Mouse (Mus musculus): Measurements from ENCODE around the gene Lysmd4. TPM values are rescaled to one million over a fixed set of nuclear protein-coding genes. Genes with fewer than 3 reads are reported as not detected.

The Lysmd4 gene
- polyA plus RNA-seq, 1 experiment from 2014 or later = 18.2 TPM

GRCm38 (mm10) chr7:67213589-67213988 lies 8.8 kb upstream of the Lysmd4 start:
- H3K9me3 ChIP-seq = no peaks in the 10 kb centered on the region
- 80% methylated on average over 1 of the region's 1 CpGs for WGBS
- H3K27me3 ChIP-seq = no peaks in the 10 kb centered on the region
- no peak overlapping the region for H3K4me2 ChIP-seq
- H3K36me3 ChIP-seq (replicated peaks) = no peaks in the 10 kb centered on the region
- no peak overlapping the region for H3K4me3 ChIP-seq (replicated peaks)
- H3K9ac ChIP-seq = no peak overlapping the region
- H3K4me1 ChIP-seq = no peaks in the 10 kb centered on the region
- no peak overlapping the region for H3K27ac ChIP-seq
- no peak for ATAC-seq (ENCODE audit: low FRiP score)

- H3K9me3 ChIP-seq = no peaks in the 10 kb centered on the region
- no peaks in the 10 kb centered on the region for H3K36me3 ChIP-seq (replicated peaks)
- H3K4me1 ChIP-seq = no peaks in the 10 kb centered on the region
- no peaks in the 10 kb centered on the region for H3K27me3 ChIP-seq
- H3K4me2 ChIP-seq = no peak overlapping the region
- ATAC-seq (ENCODE audit: low FRiP score) = no peak
- 87% methylated on average over 6 of the region's 6 CpGs for WGBS
- no peak overlapping the region for H3K4me3 ChIP-seq (replicated peaks)
- no peak overlapping the region for H3K27ac ChIP-seq
- H3K9ac ChIP-seq = no peak overlapping the region
Observed at GRCm38 (mm10) chr7:67216351-67216750, 6.0 kb upstream of the Lysmd4 start.

DNA sequence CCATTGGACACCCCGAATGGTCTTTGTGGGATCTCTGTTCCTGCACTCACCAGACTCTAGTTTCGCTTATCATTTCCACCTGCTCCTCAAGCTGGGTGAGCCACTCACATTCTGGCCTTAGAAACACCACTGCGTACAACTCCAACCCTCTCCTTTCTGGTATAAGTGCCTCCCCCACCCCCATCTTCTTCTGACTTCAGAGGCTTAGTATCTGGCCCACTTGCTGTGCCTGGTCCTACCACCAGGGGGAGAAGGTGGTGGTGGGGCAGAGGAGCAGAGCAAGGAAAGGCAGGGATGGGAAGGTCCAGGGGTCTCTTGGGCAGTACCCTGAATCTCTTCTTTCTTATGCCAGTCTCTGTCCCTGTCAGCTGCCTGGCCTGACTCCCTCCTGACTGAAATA lies 5.3 kb upstream of the Lysmd4 start:
- no peak for ATAC-seq (ENCODE audit: low FRiP score)
- H3K4me1 ChIP-seq = 0 out of 2 replicates have a peak, but pooled peaks cover 3% of the 10 kb centered on the region
- no peak overlapping the region for H3K27ac ChIP-seq
- WGBS = 68% methylated on average over 3 of the region's 3 CpGs
- H3K9me3 ChIP-seq = no peaks in the 10 kb centered on the region
- no peak overlapping the region for H3K4me2 ChIP-seq
- no peaks in the 10 kb centered on the region for H3K36me3 ChIP-seq (replicated peaks)
- no peak overlapping the region for H3K4me3 ChIP-seq (replicated peaks)
- H3K9ac ChIP-seq = no peak overlapping the region
- no peaks in the 10 kb centered on the region for H3K27me3 ChIP-seq

DNA sequence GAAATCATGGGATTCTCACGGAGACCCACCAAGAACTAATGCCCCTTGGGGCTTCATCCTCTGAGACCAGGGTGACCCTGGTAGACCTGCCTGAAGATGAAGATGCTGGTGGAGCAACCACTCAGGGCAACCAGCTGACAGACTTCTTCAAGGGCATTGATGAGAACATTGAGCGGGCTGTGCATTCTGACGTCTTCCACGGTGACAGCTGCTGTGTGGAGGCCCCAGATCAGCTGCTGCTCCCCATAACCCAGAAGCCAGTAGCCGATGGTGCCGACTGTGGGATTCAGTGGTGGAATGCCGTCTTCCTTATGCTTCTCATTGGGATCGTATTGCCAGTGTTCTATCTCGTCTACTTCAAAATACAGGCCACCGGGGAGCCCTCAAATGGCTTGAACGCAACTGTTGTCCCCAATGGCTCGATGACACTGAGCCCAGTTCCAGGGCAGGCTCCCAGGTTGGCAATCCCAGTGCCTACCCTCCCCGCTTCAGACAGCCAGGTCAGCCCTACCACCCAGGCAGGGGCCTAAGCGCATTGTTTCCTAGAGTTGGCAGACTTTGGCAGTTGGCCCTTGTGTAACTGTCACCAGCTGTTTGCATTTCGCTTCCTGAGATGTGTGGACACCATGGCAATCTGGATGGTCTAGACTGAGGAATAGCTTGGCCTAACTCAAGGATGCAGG lies 3.7 kb downstream of the Lysmd4 start:
- Histone ChIP-seq H3K27me3 (no peaks in the 10 kb centered on the region), H3K4me3 (replicated peaks) (no peak overlapping the region), H3K36me3 (replicated peaks) (peaks cover 24% of the 10 kb centered on the region), H3K4me1 (peaks cover 21% of the 10 kb centered on the region), H3K9ac (no peak overlapping the region), H3K4me2 (no peak overlapping the region), H3K27ac (no peak overlapping the region), H3K9me3 (no peaks in the 10 kb centered on the region)
- no peak for ATAC-seq (ENCODE audit: low FRiP score)
- WGBS = 92% methylated on average over 15 of the region's 15 CpGs

DNA sequence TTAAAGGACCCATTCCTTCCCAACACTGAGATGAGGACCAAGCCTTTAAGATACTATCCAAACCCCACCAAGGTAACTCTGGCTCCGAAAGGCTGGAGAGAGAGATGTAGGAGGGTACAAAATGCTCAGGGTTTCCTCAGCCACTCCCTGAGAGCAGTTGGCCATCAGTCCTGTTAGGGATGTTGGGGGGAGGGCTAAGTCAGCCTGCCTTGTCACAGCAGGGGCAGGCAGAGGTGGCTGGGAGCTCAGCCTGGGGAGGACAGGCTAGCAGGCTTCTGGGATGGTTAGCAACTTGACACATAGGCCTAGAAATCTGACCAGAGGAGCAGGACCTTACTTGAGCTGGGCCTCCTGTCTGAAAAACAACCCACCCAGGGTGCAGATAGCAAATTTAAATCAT lies 5.2 kb downstream of the Lysmd4 start:
- H3K36me3 ChIP-seq (replicated peaks) = peaks cover 27% of the 10 kb centered on the region
- no peak overlapping the region for H3K27ac ChIP-seq
- H3K9me3 ChIP-seq = no peaks in the 10 kb centered on the region
- 79% methylated on average over 1 of the region's 1 CpGs for WGBS
- H3K9ac ChIP-seq = no peak overlapping the region
- H3K4me1 ChIP-seq = peaks cover 16% of the 10 kb centered on the region
- ATAC-seq (ENCODE audit: low FRiP score) = no peak
- no peak overlapping the region for H3K4me3 ChIP-seq (replicated peaks)
- H3K4me2 ChIP-seq = no peak overlapping the region
- H3K27me3 ChIP-seq = no peaks in the 10 kb centered on the region

GRCm38 (mm10) chr7:67228390-67228789 lies 6.0 kb downstream of the Lysmd4 start:
- ATAC-seq (ENCODE audit: low FRiP score) = no peak
- Histone ChIP-seq H3K27ac (no peak overlapping the region), H3K9ac (no peak overlapping the region), H3K36me3 (replicated peaks) (peaks cover 29% of the 10 kb centered on the region), H3K9me3 (no peaks in the 10 kb centered on the region), H3K4me1 (peaks cover 10% of the 10 kb centered on the region), H3K4me2 (no peak overlapping the region), H3K27me3 (no peaks in the 10 kb centered on the region), H3K4me3 (replicated peaks) (no peak overlapping the region)
- WGBS = 51% methylated on average over 3 of the region's 3 CpGs

- no peak overlapping the region for H3K9ac ChIP-seq
- ATAC-seq (ENCODE audit: low FRiP score) = peak; percentile 33; the same call in 1 of the 2 replicates
- no peaks in the 10 kb centered on the region for H3K9me3 ChIP-seq
- no peak overlapping the region for H3K4me2 ChIP-seq
- H3K27ac ChIP-seq = no peak overlapping the region
- no peaks in the 10 kb centered on the region for H3K27me3 ChIP-seq
- 80% methylated on average over 5 of the region's 5 CpGs for WGBS
- H3K4me3 ChIP-seq (replicated peaks) = no peak overlapping the region
- H3K4me1 ChIP-seq = peaks cover 4% of the 10 kb centered on the region
- H3K36me3 ChIP-seq (replicated peaks) = peaks cover 29% of the 10 kb centered on the region
Observed at GRCm38 (mm10) chr7:67228891-67229602, 6.7 kb downstream of the Lysmd4 start.

DNA sequence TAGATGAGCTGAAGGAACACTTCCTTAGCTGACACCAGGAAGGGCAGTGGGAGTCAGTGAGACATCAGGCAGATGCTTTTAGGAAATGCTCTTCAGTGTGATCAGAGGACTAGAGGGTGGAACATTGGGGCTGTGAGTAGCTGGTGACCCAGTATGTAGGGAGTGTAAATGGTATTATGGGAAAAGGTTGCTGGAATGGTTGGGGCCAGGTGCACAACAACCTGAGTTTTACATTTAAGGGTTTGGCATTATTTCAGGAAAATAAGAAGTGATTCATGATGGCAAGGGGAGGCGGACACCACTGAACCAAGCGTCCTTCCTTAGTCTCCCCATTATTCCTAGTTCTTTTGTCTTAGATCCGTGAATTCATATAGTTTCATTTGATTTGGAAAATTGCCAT lies 7.4 kb downstream of the Lysmd4 start:
- no peak overlapping the region for H3K4me3 ChIP-seq (replicated peaks)
- no peaks in the 10 kb centered on the region for H3K27me3 ChIP-seq
- H3K4me2 ChIP-seq = no peak overlapping the region
- no peak overlapping the region for H3K27ac ChIP-seq
- 0 out of 2 replicates have a peak, but pooled peaks cover 3% of the 10 kb centered on the region for H3K4me1 ChIP-seq
- ATAC-seq (ENCODE audit: low FRiP score) = no peak
- H3K36me3 ChIP-seq (replicated peaks) = peaks cover 34% of the 10 kb centered on the region
- no peaks in the 10 kb centered on the region for H3K9me3 ChIP-seq
- WGBS = 85% methylated on average over 3 of the region's 3 CpGs
- no peak overlapping the region for H3K9ac ChIP-seq

- Histone ChIP-seq H3K27me3 (no peaks in the 10 kb centered on the region), H3K9ac (no peak overlapping the region), H3K9me3 (no peaks in the 10 kb centered on the region), H3K4me3 (replicated peaks) (no peak overlapping the region), H3K36me3 (replicated peaks) (peaks cover 38% of the 10 kb centered on the region), H3K27ac (no peak overlapping the region), H3K4me2 (no peak overlapping the region), H3K4me1 (0 out of 2 replicates have a peak, but pooled peaks cover 3% of the 10 kb centered on the region)
- WGBS = 76% methylated on average over 3 of the region's 3 CpGs
- ATAC-seq (ENCODE audit: low FRiP score) = no peak
Observed at GRCm38 (mm10) chr7:67230221-67230620, 7.9 kb downstream of the Lysmd4 start.

DNA sequence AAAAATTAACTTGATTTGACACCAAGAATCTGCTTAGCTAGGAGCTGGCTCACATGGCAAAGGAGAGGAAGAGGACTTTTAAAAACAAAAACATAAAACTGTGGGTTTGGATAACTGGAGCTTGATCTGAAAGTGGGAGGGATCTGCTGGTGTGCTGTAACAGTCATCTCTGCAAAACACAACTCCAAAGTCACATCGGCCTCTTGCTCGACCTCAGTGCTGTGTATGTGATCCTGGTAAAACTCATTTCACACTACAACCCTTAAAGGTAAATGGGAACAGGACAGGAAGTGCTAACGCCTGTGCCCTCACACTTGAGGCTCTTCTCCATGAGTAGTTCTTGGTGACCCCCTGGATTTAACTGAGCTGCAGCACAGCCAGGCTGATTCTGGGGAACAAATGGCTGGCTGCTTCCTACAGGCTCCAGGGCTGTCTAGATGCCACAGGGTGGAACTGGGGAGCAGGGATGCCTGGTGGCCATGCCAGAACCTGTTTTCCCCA lies 8.3 kb downstream of the Lysmd4 start:
- Histone ChIP-seq H3K36me3 (replicated peaks) (peaks cover 39% of the 10 kb centered on the region), H3K9me3 (no peaks in the 10 kb centered on the region), H3K27me3 (no peaks in the 10 kb centered on the region), H3K4me3 (replicated peaks) (no peak overlapping the region), H3K4me1 (0 out of 2 replicates have a peak, but pooled peaks cover 3% of the 10 kb centered on the region), H3K9ac (no peak overlapping the region), H3K4me2 (no peak overlapping the region), H3K27ac (no peak overlapping the region)
- ATAC-seq (ENCODE audit: low FRiP score) = no peak
- WGBS = 90% methylated on average over 3 of the region's 3 CpGs

- Histone ChIP-seq H3K9me3 (no peaks in the 10 kb centered on the region), H3K9ac (no peak overlapping the region), H3K27me3 (no peaks in the 10 kb centered on the region), H3K4me2 (no peak overlapping the region), H3K36me3 (replicated peaks) (peaks cover 37% of the 10 kb centered on the region), H3K27ac (no peak overlapping the region), H3K4me1 (0 out of 2 replicates have a peak, but pooled peaks cover 3% of the 10 kb centered on the region), H3K4me3 (replicated peaks) (no peak overlapping the region)
- no peak for ATAC-seq (ENCODE audit: low FRiP score)
- WGBS = 96% methylated on average over 14 of the region's 14 CpGs
Observed at GRCm38 (mm10) chr7:67232504-67232903, 10.2 kb downstream of the Lysmd4 start.

DNA sequence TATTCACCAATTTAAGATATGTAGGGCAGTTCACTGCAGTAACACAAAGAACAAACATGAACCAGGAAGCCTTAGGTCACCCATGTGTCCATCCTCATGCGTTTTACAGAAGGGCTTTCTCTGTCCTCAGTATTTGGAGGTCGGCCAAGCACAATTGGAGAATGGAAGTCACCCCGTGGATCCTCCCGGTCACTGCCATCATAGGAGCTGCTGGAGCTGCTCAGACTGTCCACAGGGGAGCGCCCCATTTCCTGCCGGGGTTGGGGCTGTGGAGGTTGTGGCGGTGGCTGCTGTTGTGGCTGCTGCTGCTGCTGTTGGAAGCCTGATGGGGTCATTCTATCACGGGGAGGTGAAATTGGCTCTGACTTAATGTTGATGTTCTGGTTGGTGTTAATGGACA lies 12.5 kb downstream of the Lysmd4 start:
- peaks cover 40% of the 10 kb centered on the region for H3K36me3 ChIP-seq (replicated peaks)
- no peak for ATAC-seq (ENCODE audit: low FRiP score)

More for the DNA sequence above, 12.5 kb downstream of the Lysmd4 start:
- WGBS = 91% methylated on average over 8 of the region's 8 CpGs
- Histone ChIP-seq H3K9me3 (no peaks in the 10 kb centered on the region), H3K27ac (no peak overlapping the region), H3K9ac (no peak overlapping the region), H3K4me1 (0 out of 2 replicates have a peak, but pooled peaks cover 3% of the 10 kb centered on the region), H3K27me3 (no peaks in the 10 kb centered on the region), H3K4me3 (replicated peaks) (no peak overlapping the region), H3K4me2 (no peak overlapping the region)

All from forebrain, embryonic 12.5 days (tissue).